Mouse (Mus musculus) hindbrain, embryonic 11.5 days (tissue): ENCODE data around the gene Lsm2. TPM values are rescaled to one million over a fixed set of nuclear protein-coding genes. Genes with fewer than 3 reads are reported as not detected.
"Not testable (repeated sequence)": the region's sequence is repeated elsewhere in the genome, so short reads cannot be mapped to it uniquely, and the experiment has no call there.

ENCODE experiments used
- ATAC-seq: fragments of 200-750 bp; cut with Nextera tagmentation; 2 replicates; pipeline ENCODE4 v1.8.0; 2017; ENCODE audit warnings: mild to moderate bottlenecking, moderate TSS enrichment, moderate library complexity; ENCODE audit not compliant: low FRiP score
- DNase-seq: peaks from one replicate; pipeline ENCODE4 v3.0.0-alpha.2; 2015; ENCODE audit warnings: low spot score
- H3K27ac ChIP-seq: fragments of 300-500 bp; sonication (generic); 2 replicates; pipeline ENCODE4 v1.5.1; 2014; ENCODE audit warnings: mild to moderate bottlenecking, low read depth, low read length
- H3K27me3 ChIP-seq: fragments of 300-500 bp; sonication (generic); 2 replicates; pipeline ENCODE4 v1.6.1; 2014; ENCODE audit warnings: mild to moderate bottlenecking, low read length, moderate library complexity, mixed read lengths; ENCODE audit not compliant: control insufficient read depth, insufficient read depth
- H3K36me3 ChIP-seq: fragments of 300-500 bp; sonication (generic); 2 replicates; pipeline ENCODE4 v1.6.1; 2014; ENCODE audit warnings: mild to moderate bottlenecking, low read length, moderate library complexity, mixed read lengths; ENCODE audit not compliant: control insufficient read depth, insufficient read depth
- H3K4me1 ChIP-seq: fragments of 300-500 bp; sonication (generic); replicated peaks from 2 replicates; pipeline ENCODE4 v1.6.1; 2014; ENCODE audit warnings: low read length, mixed read lengths; ENCODE audit not compliant: control insufficient read depth, insufficient read depth
- H3K4me2 ChIP-seq: fragments of 300-500 bp; sonication (generic); replicated peaks from 2 replicates; pipeline ENCODE4 v1.6.1; 2014; ENCODE audit warnings: mild to moderate bottlenecking, low read depth, low read length
- H3K4me3 ChIP-seq: fragments of 300-500 bp; sonication (generic); 2 replicates; pipeline ENCODE4 v1.5.1; 2014; ENCODE audit warnings: low read depth, low read length
- H3K9ac ChIP-seq: fragments of 300-500 bp; sonication (generic); 2 replicates; pipeline ENCODE4 v1.6.1; 2014; ENCODE audit warnings: low read depth, low read length
- H3K9me3 ChIP-seq: fragments of 300-500 bp; sonication (generic); 2 replicates; pipeline ENCODE4 v1.6.1; 2016; ENCODE audit warnings: low read length; ENCODE audit not compliant: control insufficient read depth
- WGBS: fragments of 180-500 bp; shearing (Covaris S2); extraction: QIAGEN DNeasy Blood & Tissue Kit; methylation state at CpG from one replicate; pipeline ENCODE4 v1.1.7; 2014; 5-methylcytosine and 5-hydroxymethylcytosine counted together
- polyA plus RNA-seq: library from polyadenylated mRNA; unstranded; fragments of >200 nt; fragmentation: Nextera tagmentation; extraction: Ambion mirVana; gene quantifications from 2 replicates; pipeline ENCODE4 v1.2.1, GENCODE M21; 2014

Gene Lsm2
- polyA plus RNA-seq, 1 experiment from 2014 or later, result 207 TPM

- Histone ChIP-seq H3K4me3 (no peak overlapping the region), H3K36me3 (peaks cover 12% of the 10 kb centered on the region), H3K4me1 (0 out of 2 replicates have a peak, but pooled peaks cover 6% of the 10 kb centered on the region), H3K27me3 (peaks cover 11% of the 10 kb centered on the region), H3K4me2 (no peak overlapping the region), H3K9me3 (no peaks in the 10 kb centered on the region), H3K9ac (no peak overlapping the region), H3K27ac (no peak overlapping the region)
- WGBS, result 92% methylated on average over 3 of the region's 3 CpGs
- ATAC-seq (no peak), DNase-seq (no peak)
Observed at GRCm38 (mm10) chr17:34953258-34953657, 28.4 kb upstream of the Lsm2 start.

GRCm38 (mm10) chr17:34953904-34954303 is 27.8 kb upstream of the Lsm2 start:
- Histone ChIP-seq H3K4me3 (no peak overlapping the region), H3K36me3 (peaks cover 12% of the 10 kb centered on the region), H3K4me1 (0 out of 2 replicates have a peak, but pooled peaks cover 6% of the 10 kb centered on the region), H3K4me2 (no peak overlapping the region), H3K27me3 (peaks cover 11% of the 10 kb centered on the region), H3K27ac (no peak overlapping the region), H3K9me3 (no peaks in the 10 kb centered on the region), H3K9ac (no peak overlapping the region)
- DNase-seq (no peak), ATAC-seq (no peak)
- 90% methylated on average over 4 of the region's 4 CpGs for WGBS

DNA sequence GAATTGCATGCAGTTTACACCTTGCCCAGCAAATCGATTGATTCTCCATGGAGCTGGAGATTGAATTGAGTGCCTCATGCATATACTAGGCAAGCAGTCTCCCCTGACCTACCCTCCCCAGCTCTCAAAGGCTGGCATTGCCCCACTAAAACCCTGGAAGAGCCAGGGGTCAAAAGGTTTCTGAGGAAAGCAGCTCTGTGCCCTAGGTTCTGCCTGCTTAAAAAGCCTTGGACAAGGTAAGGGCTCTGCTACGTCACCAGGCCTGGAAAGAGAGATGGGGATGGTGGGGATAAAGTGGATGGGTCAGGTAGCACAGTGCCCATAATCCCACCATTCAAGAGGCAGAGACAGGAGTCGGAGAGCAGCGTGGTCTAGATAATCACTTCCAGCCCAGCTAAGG is 26.8 kb upstream of the Lsm2 start:
- H3K36me3 ChIP-seq, result peaks cover 8% of the 10 kb centered on the region
- H3K27ac ChIP-seq, result no peak overlapping the region
- H3K4me3 ChIP-seq, result no peak overlapping the region
- H3K27me3 ChIP-seq, result peaks cover 11% of the 10 kb centered on the region
- DNase-seq (no peak), ATAC-seq (no peak)
- WGBS, result 79% methylated on average over 4 of the region's 4 CpGs
- no peak overlapping the region for H3K9ac ChIP-seq
- 0 out of 2 replicates have a peak, but pooled peaks cover 7% of the 10 kb centered on the region for H3K4me1 ChIP-seq
- no peak overlapping the region for H3K4me2 ChIP-seq
- H3K9me3 ChIP-seq, result no peaks in the 10 kb centered on the region

DNA sequence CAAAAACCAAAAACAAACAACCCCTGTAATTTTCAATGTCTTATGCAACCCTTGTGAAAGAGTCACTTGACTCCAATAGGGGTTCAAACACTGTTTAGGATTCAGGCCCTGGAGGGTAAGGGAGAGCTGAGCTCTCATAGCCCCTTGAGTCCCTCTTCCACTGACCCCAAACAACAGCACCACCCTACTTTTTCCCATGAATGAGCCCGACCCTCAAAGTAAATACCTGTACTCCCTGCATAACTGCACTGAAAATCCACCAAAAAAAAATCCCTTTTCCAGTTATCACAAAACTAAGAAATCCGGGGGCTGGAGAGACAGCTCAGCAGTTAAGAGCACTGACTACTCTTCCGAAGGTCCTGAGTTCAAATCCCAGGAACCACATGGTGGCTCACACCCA is 25.8 kb upstream of the Lsm2 start:
- Histone ChIP-seq H3K4me2 (no peak overlapping the region), H3K27me3 (peaks cover 11% of the 10 kb centered on the region), H3K36me3 (no peaks in the 10 kb centered on the region), H3K27ac (no peak overlapping the region), H3K4me3 (no peak overlapping the region), H3K9ac (no peak overlapping the region), H3K9me3 (no peaks in the 10 kb centered on the region), H3K4me1 (0 out of 2 replicates have a peak, but pooled peaks cover 3% of the 10 kb centered on the region)
- DNase-seq, result no peak
- no peak for ATAC-seq
- 82% methylated on average over 3 of the region's 3 CpGs for WGBS

DNA sequence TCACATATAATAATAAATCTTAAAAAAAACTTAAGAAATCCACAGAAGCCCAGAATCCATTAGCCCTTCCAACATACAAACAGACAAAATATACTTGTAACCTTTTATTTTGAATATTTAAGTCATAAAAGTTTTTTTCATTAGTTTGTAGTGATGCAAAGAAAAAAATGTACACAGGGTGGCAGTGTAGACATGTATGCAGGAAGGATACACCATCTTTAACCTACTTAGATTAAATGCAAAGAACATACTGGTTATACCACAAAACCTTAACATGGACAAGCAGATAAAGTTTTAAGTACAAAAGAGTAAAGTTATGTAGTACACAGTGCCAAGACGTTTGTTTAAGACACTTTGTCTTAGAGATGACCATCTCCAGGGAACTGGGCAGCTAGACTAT is 25.3 kb upstream of the Lsm2 start:
- Histone ChIP-seq H3K4me1 (0 out of 2 replicates have a peak, but pooled peaks cover 2% of the 10 kb centered on the region), H3K27ac (no peak overlapping the region), H3K4me2 (no peak overlapping the region), H3K9ac (no peak overlapping the region), H3K4me3 (no peak overlapping the region), H3K27me3 (peaks cover 11% of the 10 kb centered on the region), H3K36me3 (no peaks in the 10 kb centered on the region), H3K9me3 (no peaks in the 10 kb centered on the region)
- 41% methylated on average over 1 of the region's 1 CpGs for WGBS
- ATAC-seq (no peak), DNase-seq (no peak)

DNA sequence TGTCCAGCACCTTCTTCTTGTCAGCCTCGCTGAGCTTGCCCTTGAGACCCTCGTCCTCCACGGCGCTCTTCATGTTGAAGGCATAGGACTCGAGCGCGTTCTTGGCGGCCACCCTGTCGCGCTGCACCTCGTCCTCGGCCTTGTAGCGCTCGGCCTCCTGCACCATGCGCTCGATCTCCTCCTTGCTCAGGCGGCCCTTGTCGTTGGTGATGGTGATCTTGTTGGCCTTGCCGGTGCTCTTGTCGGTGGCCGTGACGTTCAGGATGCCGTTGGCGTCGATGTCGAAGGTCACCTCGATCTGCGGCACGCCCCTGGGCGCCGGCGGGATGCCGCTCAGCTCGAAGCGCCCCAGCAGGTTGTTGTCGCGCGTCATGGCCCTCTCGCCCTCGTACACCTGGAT is 24.4 kb upstream of the Lsm2 start:
- H3K27ac ChIP-seq, ATAC-seq, H3K4me3 ChIP-seq, H3K36me3 ChIP-seq, H3K9me3 ChIP-seq, H3K9ac ChIP-seq, H3K4me2 ChIP-seq, H3K4me1 ChIP-seq, DNase-seq: not testable (repeated sequence)
- 30% methylated on average over 25 of the region's 40 CpGs for WGBS
- H3K27me3 ChIP-seq, result peaks cover 11% of the 10 kb centered on the region

GRCm38 (mm10) chr17:34957966-34958365 is 23.7 kb upstream of the Lsm2 start:
- ATAC-seq, H3K4me2 ChIP-seq, H3K9ac ChIP-seq, H3K4me1 ChIP-seq, DNase-seq, H3K9me3 ChIP-seq, H3K27ac ChIP-seq, H3K4me3 ChIP-seq, H3K36me3 ChIP-seq: not testable (repeated sequence)
- 37% methylated on average over 22 of the region's 40 CpGs for WGBS
- peaks cover 11% of the 10 kb centered on the region for H3K27me3 ChIP-seq

DNA sequence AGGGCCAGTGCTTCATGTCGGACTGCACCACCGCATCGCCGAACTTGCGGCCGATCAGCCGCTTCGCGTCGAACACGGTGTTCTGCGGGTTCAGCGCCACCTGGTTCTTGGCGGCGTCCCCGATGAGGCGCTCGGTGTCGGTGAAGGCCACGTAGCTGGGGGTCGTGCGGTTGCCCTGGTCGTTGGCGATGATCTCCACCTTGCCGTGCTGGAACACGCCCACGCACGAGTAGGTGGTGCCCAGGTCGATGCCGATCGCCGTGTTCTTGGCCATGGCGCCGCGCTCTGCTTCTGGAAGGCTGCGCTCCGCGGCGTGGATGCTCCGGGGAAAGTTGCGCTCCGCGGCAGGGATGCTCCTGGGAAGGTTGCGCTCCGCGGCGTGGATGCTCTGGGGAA is 22.9 kb upstream of the Lsm2 start:
- H3K9ac ChIP-seq, H3K4me1 ChIP-seq, H3K36me3 ChIP-seq, DNase-seq, H3K9me3 ChIP-seq, H3K27ac ChIP-seq: not testable (repeated sequence)
- Histone ChIP-seq H3K4me3 (peak overlapping the region; percentile 44), H3K27me3 (peaks cover 11% of the 10 kb centered on the region), H3K4me2 (peak overlapping the region; percentile 84)
- peak; percentile 54 for ATAC-seq
- WGBS, result 0% methylated on average over 4 of the region's 47 CpGs

DNA sequence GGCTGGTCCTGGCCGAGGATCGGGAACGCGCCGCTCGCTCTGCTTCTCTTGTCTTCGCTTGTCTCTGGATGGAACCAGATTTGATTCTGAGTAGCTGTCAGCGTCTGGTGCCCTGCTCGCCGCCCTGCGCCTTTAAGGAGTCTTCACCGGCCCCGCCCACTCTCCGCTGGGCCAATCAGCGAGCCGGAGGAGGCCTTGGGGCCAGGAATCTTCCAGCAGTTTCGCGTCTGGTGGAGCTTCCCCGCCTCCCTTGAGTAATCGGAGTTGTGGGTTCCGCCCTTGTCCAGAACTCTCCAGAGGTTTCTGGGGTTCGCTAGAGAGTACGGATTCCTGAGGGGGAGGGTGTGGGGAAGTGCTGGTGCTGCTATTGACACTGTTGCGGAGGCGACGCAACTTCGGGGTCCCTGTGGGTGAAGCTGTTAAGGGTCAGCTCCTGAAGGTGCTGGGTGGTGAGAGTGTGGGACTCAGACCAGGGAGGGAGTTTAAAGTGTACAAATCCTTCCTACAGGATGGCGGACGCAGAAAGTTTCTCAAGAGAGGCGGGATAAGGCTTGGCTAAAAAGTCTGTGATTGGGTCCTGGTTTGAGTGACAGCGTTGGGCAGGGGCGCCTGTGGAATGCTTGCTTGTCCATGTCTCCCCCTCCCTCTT is 22.4 kb upstream of the Lsm2 start, which contains the start of gene Hspa1b:
Gene Hspa1b (minus strand): TSS at position 109 of the 649 bp plus-strand sequence.
- Histone ChIP-seq H3K4me3 (peak within 1 kb of the TSS; percentile 44), H3K9ac (peak within 1 kb of the TSS; percentile 57), H3K27me3 (peaks cover 11% of the 10 kb centered on the region), H3K27ac (peak within 1 kb of the TSS; percentile 51), H3K4me2 (peak within 1 kb of the TSS; percentile 84)
- not testable (repeated sequence) for H3K36me3 ChIP-seq, H3K4me1 ChIP-seq, H3K9me3 ChIP-seq
- WGBS, result under 1% methylated on average over 29 of the region's 32 CpGs
- DNase-seq, result peak; percentile 76
- peak; percentile 93 for ATAC-seq
